Mouse (Mus musculus): ENCODE data around the gene Gipc2. TPM values are rescaled to one million over a fixed set of nuclear protein-coding genes. Genes with fewer than 3 reads are reported as not detected.

Gene Gipc2
- 0.94 and 1.6 TPM in 2 replicates for polyA plus RNA-seq (2015; fragmentation: Nextera tagmentation; extraction: Ambion mirVana)

GRCm38 (mm10) chr3:152166099-152166423 lies at the start of gene Gipc2:
TSS of gene Gipc2 (minus strand) at chr3:152166230.

GRCm38 (mm10) chr3:152209967-152210634 lies 44.1 kb upstream of the Gipc2 start, which contains the start of the genes Dnajb4 and Fubp1:
TSS of gene Dnajb4 (minus strand) at chr3:152210302.
TSS of gene Fubp1 (plus strand) at chr3:152210422.

Other genes with a start within 250 kb of the Gipc2 start
- gene Dnajb4, start 44.1 kb upstream of the Gipc2 start, polyA plus RNA-seq (2015; fragmentation: Nextera tagmentation; extraction: Ambion mirVana): 27.3 and 36.6 TPM in 2 replicates
- 94.9 and 121 TPM in 2 replicates for gene Fubp1, start 44.2 kb upstream of the Gipc2 start, polyA plus RNA-seq (2015; fragmentation: Nextera tagmentation; extraction: Ambion mirVana)
- gene Nexn, start 100.1 kb upstream of the Gipc2 start, polyA plus RNA-seq (2015; fragmentation: Nextera tagmentation; extraction: Ambion mirVana): 2.4 and 5.9 TPM in 2 replicates
- gene Miga1, start 174.2 kb upstream of the Gipc2 start, polyA plus RNA-seq (2015; fragmentation: Nextera tagmentation; extraction: Ambion mirVana): 7.7 and 11.1 TPM in 2 replicates
- 25.9 and 41.5 TPM in 2 replicates for gene Usp33, start 180.2 kb upstream of the Gipc2 start, polyA plus RNA-seq (2015; fragmentation: Nextera tagmentation; extraction: Ambion mirVana)
- 19.8 and 23.9 TPM in 2 replicates for gene Zzz3, start 229.2 kb upstream of the Gipc2 start, polyA plus RNA-seq (2015; fragmentation: Nextera tagmentation; extraction: Ambion mirVana)